Mouse (Mus musculus) cerebellum, postnatal 14 days (tissue): Measurements from ENCODE around the gene Gabre.
A peak's percentile ranks its signal among the peaks of the same experiment; 100 is the strongest.

Experiments
- DNase-seq, 2 experiments: peaks; one replicate each; pipeline ENCODE4 v3.0.0; 2021; ENCODE audit warnings: mixed read lengths in 2 of 2

Gene Gabre

DNA sequence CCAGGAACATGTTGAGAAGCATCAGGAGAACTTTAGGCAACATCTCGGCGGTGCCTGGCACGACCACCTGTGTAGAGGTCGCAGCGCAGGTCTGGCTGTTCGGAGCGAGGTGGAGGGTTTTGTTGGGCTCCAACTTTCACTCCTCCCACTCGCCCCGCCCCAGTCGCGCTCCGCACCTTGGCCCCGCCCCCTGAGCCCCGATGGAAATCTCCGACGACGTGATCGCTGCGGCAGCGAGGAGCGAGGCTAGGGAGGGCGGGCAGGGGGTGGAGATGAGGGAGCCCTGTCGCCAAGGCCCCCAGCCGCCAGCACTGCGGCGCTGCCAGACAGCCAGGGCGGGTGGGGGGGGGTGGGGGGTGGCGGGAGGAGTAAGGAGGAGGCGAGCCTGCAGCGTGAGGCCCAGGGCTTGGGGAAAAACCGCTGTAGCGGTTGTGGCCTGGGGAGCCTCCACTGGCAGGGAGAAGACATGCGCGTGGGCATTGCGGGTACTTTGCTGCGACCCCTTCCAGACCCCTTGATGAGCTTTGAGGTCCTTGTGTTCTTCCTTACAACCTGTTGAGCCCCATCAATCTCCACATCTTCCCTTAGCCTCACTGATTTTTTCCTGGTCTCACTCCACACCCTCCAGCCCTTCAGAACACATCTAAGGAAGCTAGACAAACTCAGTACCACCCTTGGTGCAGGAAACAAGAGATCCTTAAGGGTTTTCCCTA is at the start of gene Gabre:
Gene Gabre (minus strand): TSS at position 145 of the 713 bp plus-strand sequence.
- peak; percentile 8 to 36 for DNase-seq

DNA sequence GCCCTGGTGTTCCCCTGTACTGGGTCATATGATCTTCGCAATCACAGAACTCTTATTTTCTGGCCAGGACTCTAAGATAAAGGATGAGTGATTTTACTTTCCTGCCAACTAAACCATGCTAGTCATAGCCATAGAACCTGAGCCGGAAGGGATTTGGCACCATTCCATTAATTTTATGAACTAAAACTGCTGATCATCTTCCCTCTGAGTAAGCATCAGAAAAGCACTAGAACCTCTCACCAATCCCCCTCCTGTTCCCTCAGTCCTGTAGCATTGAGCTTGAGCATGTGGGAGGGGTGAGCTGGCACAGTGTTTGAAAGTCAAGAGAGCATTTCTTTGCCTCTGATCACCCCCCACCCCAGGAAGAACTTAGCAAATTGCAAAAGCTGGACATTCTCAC is 23.2 kb upstream of the Gabre start:
- no peak for DNase-seq

GRCm38 (mm10) chrX:72275372-72275663 is 715 bp upstream of the Gabre start:
- DNase-seq: no peak

GRCm38 (mm10) chrX:72273966-72274658 is 491 bp downstream of the Gabre start:
- no peak for DNase-seq

DNA sequence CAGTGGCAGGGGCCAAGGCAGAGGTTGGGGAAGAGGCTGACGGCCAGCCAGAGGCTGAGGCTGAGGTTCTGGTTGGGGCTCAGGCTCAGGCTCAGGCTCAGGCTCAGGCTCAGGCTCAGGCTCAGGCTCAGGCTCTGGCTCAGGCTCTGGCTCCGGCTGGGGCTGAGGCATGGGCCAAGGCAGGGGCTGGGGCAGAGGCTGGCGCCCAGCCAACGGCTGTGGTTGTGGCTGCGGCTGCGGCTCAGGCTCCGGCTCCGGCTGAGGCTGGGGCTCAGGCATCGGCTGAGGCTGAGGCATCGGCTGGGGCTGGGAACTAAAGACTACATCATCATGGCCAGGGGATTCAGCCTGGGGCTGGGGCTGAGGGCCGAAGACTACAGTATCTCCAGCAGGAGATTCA is 4.0 kb downstream of the Gabre start:
- peak; percentile 11 to 12 for DNase-seq

DNA sequence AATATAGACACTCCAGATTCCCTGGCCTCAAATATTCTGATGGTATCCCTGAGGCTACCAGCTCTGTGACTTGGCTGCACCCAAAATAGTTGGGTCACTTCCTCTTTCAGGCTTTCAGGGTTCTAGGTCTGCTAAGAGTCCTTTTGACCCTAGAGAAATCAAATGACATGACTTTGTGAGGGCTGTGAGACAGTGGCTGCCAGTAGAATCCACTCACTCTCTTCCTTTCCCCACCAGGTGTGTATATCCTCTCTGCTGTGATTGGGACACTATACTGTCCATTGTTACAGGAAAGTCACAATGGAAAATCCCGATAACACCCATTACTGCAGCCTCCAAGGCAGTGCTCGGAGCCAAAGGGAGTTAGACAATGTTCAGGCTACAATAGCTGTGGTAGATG is 52.9 kb downstream of the Gabre start, which contains the start of gene Magea4:
Gene Magea4 (plus strand): TSS at position 301 of the 400 bp plus-strand sequence.
- no peak for DNase-seq
